Mouse (Mus musculus) cerebellum, postnatal 14 days (tissue): ENCODE results near the gene Fmo3.
A peak's percentile ranks its signal among the peaks of the same experiment; 100 is the strongest.

Experiments used
- DNase-seq, 2 experiments: peaks; one replicate each; pipeline ENCODE4 v3.0.0; 2021; ENCODE audit warnings: mixed read lengths in 2 of 2

Gene Fmo3

GRCm38 (mm10) chr1:162984428-162984827 is at the start of gene Fmo3:
Gene Fmo3, minus strand, starts transcription at chr1:162984528.
- no peak for DNase-seq

DNA sequence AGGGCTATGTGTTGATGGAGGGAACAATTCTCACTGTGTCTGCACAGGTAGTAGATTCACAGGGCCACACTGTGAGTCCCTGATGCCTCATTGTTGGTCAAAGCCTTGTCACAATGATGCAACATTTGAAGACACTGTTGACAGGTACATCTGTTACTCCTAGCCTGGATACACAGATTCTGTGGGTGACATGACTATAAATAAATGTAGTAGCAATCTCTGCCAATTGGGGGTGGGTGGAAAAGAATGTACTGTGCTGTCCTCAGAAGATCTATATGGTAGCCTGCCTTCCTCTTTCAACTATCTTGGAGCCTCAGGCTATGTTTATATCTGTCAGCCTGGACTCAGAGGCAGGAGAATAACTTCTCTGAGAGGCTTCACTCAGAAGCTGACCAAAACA is 38.7 kb upstream of the Fmo3 start:
- DNase-seq: no peak

- no peak for DNase-seq
Measured at GRCm38 (mm10) chr1:163009220-163009619, 24.9 kb upstream of the Fmo3 start.

DNA sequence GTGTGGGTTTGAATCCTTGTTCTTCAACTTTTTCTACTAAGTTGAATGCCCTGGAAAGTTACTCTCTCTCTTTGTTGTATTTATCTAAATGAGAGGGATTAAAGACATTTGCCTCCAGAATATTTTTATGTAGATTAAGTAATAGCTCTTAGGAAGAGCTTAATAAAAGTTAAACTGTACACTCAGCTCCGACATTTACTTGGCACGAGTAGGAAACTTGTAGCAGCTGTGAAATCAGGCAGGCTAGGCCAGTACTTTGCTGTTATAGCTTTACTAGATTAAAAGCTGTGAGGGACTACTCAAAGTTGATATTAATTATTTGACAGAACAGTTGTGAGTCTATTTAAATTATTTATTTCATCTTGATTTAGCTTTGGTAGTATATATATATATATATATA is 19.2 kb upstream of the Fmo3 start:
- DNase-seq: no peak

DNA sequence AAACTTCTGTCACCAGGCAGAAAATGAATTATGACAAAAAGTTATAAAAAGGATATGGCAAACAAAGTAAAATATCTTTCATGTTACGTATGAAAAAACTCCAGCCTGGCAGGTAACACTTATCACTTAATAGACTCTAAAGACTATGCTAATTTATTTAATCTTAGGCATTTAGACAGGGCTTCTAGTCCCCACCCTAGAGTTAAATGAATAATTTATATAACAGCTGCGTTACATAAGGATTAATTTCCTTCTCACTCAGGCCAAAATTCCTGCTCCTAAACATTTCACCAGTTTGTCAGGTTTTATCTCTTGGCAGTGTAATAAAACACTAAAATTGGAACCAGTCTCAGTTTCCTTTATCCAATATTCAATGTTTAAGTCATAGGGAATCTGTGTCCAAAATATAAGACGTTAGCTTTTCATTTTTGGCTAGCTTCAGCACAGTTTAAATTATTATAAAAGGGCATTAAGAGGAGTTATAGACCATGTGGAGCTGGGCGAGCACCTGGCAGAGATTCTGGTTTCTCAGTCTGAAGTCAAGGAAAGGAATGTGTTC is 17.0 kb upstream of the Fmo3 start:
- no peak for DNase-seq

DNA sequence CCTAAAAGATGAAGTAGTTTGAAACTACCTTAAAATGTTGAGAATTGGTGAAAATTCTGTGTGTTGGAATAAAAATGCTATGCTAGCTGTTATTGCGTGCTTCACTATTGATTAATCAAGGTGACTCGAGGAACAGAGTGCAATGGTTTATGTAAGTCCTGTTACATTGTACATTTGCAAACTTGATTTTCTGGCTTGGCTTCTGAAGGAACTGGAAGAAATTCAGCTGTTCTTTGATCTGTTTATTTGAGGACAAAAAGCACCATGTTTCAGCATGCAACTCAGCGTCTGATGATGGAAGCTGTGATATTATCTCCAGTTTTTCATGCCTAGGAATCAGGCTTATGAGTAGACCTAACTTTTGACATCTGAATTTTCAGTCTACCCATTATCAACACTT is 3.2 kb upstream of the Fmo3 start:
- DNase-seq: no peak

GRCm38 (mm10) chr1:162986777-162987176 is 2.4 kb upstream of the Fmo3 start:
- no peak for DNase-seq

GRCm38 (mm10) chr1:162986121-162986748 is 1.9 kb upstream of the Fmo3 start:
- DNase-seq: no peak

DNA sequence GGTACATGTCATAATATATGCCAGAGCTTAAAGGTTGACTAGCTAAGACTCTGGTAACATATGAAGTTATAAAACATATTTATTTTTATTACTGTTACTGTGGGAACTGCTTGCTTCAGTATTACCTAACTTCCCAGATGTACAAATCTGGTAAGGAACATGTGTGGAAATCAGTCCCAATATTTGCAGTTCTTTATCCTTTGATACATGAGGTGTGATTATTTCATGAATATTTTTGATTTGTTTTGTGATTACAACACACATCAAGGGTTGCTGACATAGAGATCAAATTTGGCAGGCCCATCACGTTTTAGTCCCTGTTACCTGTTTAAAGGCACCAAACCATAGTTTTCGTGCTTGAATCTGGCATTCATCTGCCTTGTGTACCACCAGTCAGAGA is 20.8 kb downstream of the Fmo3 start:
- DNase-seq: no peak

DNA sequence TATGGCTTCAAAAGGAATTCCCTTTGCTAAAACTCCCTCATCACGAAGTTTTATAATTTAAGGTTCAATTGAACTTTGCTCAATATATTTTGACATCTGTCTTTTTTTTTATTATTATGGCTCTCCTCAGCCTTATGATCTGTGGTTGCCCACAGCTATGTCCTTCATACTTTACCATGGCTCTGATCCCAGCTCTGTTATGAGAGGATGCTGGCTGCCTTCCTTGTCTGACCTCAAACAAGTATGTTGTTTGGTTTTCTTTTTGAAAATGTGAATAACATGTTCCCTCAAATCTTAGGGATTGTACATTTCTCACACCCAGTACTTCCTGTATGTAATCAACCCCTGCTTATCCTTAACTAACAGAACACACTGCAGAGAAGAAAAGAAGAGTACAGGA is 26.9 kb downstream of the Fmo3 start:
- no peak for DNase-seq

DNA sequence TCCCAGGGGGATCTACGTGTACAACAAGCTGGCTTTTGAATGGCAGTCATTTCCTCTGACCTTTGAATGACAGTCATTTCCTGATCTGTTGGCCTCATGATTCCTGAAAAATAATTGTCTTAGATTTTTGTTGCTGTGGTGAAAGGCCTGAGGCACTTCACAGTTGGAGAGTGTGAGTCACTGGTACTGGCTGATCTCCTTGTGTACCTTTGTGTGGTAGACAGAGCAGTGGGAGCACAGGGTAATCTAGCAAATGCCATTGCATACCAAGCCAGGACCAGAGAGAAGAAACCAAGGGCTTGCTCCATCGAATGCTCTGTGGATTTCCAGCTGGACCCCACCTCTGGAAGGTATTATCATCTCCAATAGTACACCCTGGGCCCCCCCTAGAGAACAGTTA is 31.2 kb downstream of the Fmo3 start:
- no peak for DNase-seq

DNA sequence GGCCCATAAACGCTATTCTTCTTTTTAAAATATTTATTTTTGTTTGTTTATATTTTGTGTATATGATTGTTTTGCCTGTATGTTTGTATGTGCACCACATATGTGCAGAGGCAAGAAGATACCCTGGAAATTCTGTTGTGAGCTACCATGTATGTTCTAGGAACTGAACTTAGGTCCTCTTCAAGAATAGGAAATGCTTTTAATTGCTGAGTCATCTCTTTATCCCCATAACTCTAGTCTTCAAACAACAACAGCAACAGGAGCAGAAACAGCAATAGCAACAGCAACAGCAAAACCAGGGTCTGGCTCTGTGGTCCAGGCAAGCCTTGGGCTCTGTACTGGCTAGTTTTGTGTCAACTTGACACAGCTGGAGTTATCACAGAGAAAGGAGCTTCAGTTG is 34.6 kb downstream of the Fmo3 start:
- no peak for DNase-seq

DNA sequence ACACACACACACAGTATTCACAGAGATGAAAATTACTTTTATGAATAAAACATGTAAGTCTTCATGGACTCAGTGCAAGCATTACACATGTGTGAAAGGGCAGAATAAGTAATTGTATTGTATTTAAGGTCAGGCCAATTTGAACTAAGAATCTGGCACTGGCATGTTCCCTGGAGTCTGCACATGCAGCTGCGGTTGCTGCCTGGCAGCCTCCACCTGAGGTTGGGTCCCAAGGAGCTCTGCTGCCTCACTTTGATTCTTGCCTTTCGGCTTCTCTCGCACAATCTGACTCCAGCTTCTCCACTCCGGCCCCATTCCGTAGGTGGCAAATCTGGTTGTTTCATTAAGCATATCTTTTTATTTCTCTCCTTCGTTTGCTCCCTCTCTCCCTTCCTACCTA is 36.4 kb downstream of the Fmo3 start:
- DNase-seq: no peak

- DNase-seq: no peak
Measured at GRCm38 (mm10) chr1:162946837-162947558, 37.3 kb downstream of the Fmo3 start.

DNA sequence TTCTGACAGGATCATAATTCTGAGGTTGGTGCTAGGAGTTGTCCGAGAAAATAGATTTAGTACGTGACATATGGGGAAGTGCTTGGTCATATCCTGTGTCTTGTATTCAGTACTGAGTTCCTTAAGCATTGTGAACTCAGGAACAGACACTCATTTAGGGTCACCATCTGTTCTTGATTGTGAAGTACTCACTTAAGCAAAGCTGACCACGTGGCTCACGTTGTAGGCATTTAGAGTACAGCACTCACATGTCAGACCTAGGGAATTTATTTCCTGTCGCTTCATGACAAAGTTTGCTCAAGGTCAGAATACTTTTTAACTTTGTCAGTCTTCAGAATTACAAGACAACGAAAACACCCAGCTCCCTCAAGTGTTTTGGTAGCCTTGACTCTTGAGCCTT is 40.6 kb downstream of the Fmo3 start:
- DNase-seq: no peak

DNA sequence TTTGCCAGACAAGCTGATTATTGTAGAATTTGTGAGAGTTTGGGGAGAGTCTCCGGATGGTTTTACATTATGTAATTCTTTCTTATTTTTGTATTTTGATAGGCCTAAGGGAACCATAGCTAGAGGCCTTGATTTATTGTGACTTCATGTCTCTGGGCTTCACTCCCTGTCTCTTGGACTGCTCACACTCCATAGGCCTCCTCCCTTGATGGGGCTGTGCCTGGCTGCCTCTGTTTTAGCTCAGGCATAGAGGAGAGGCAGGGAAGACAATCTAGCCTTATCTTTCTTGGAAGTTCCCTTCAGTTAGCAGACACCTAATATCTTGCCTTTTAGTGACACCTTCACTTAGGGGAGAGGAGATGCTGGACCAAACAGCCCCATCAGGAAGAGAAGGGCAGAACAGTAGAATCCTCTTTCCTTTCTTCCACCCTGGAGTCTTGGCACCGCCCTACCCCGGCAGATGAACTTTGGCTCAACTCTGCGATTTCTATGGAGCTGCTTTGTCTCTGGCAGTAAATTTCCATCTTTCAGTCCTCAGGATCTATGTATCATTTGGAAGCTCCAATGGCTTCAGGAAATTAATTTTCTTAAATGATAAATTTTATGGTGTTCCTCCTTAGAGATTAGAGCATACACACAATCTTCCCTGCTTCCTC is 45.5 kb downstream of the Fmo3 start:
- peak in 1 of 2 experiments; percentile 5 for DNase-seq

GRCm38 (mm10) chr1:162937970-162938695 is 46.2 kb downstream of the Fmo3 start:
- no peak for DNase-seq

GRCm38 (mm10) chr1:162937415-162937814 is 46.9 kb downstream of the Fmo3 start, which contains the start of gene Fmo6:
Gene Fmo6, minus strand, starts transcription at chr1:162937515.
- no peak for DNase-seq

DNA sequence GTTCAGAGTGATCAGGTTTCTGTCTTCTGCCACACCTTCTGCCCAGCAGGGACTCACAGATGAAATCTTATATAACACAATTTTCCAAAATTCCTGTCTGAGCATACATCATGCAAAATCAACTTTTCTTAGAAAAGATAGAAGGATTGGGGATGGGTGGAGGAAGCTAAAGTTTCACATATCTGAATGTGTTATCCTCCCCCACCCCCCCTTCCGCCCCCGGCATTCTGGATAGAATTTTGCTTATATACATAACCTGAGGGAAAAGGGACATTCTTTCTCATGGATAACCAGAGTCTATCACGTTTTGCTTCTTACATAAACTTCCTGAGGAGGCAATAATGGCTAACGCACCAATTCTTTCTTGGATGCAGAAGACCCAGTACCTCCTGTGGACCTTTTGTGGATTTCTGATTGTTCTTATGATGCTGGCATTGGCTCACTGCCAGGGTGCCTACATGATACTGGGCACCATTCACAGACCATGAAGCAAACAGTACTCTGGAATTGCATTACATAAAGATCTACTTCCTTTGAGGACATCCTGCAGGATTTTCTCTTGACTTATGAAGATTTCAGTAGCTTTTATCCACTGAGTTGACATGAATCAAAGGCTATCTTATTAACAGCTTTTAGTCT is 49.8 kb downstream of the Fmo3 start:
- DNase-seq: peak in 1 of 2 experiments; percentile 6

DNA sequence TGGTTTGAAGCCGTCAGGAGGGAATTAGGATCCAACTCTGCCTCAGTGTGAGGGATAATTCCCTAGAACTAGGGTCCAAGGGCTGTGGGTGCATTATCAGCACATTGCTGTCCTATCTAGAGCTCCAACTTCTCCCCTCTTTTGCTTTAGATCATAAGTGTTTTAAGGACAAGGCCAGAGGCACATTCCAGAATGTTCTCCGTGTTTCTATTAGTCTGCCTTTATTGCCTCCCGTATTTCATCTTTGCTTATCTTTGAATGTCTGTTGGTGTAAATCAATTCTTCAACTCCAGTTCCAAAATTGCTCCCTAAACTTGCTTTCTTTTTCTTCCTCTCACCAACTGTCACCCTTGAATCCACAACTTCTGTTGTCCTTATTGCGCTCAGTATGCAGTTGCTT is 51.9 kb downstream of the Fmo3 start:
- DNase-seq: no peak

- peak in 1 of 2 experiments; percentile 3 for DNase-seq
Measured at GRCm38 (mm10) chr1:162931880-162932279, 52.4 kb downstream of the Fmo3 start.

GRCm38 (mm10) chr1:162931310-162931875 is 52.9 kb downstream of the Fmo3 start:
- DNase-seq: no peak
